Comparison of ENCODE assay signal across 28 mouse cellular contexts in the genomic region with DNA sequence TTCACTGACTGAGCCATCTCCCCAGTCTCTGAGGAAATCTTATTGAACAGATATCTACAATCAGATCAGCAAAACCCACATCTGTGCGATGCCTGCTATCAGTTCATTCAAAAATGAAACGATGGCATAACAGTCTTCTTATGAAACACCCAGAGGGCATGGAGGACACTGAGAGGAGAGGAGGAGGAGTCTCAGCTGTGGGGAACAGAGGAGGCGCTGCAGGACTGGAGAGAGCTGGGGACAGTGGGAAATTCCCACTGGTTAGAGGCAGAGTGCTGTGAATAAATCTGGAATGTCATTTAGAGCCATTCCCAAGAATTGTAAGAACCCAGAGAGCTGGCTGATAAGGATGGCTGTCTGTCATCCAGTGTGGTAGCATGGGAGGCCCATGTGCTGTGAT.
DNase-seq lines count a peak whose midpoint lies in the region; ATAC-seq lines count a peak whose summit lies in the region.
"Had no signal": no experiment of that assay in that cellular context is flagged by ENCODE, and none has a peak within 500 bp of the region (broad histone marks: within the 10 kb centered on the region; RNA-seq: fewer than 3 reads in every experiment).

No protein-coding gene starts in this region.

- no peaks in the 10 kb centered on the region for H3K36me3 ChIP-seq in lung, embryonic 15.5 days
- H3K36me3 ChIP-seq: embryonic facial prominence, embryonic 12.5 days; forebrain, embryonic 12.5 days; G1E; heart, embryonic 12.5 days; hindbrain, embryonic 10.5 days; kidney, embryonic 15.5 days; limb, embryonic 12.5 days; liver, embryonic 13.5 days; midbrain, embryonic 10.5 days had no signal

- WGBS in lung, embryonic 15.5 days: 42% methylated on average over 3 of the region's 3 CpGs

- peak; percentile 74 for ATAC-seq in lung, embryonic 15.5 days (ENCODE audit: borderline replicate concordance, extremely low read depth, low FRiP score, low TSS enrichment)
- ATAC-seq in monocyte, adult 5-6 weeks (replicated peaks; ENCODE audit: insufficient number of reproducible peaks, low FRiP score, low TSS enrichment, poor library complexity, severe bottlenecking): no peak
- ATAC-seq: hindbrain, embryonic 16.5 days; Patski had no signal

- peak overlapping the region; percentile 89 for H3K27ac ChIP-seq in lung, embryonic 15.5 days
- H3K27ac ChIP-seq: embryonic facial prominence, embryonic 12.5 days; forebrain, embryonic 12.5 days; gastrocnemius, adult 2 months; hindbrain, embryonic 10.5 days; kidney, embryonic 15.5 days; limb, embryonic 12.5 days; liver, embryonic 13.5 days; midbrain, embryonic 10.5 days had no signal

- H3K4me1 ChIP-seq in lung, embryonic 15.5 days: peaks cover 8% of the 10 kb centered on the region; the same call in 1 of the 2 replicates
- H3K4me1 ChIP-seq: liver, embryonic 13.5 days had no signal

- H3K4me2 ChIP-seq in lung, embryonic 15.5 days: no peak overlapping the region
- H3K4me2 ChIP-seq: embryonic facial prominence, embryonic 12.5 days; forebrain, embryonic 12.5 days; heart, embryonic 12.5 days; kidney, embryonic 15.5 days; limb, embryonic 12.5 days; liver, embryonic 13.5 days had no signal

- H3K4me3 ChIP-seq in lung, embryonic 15.5 days: no peak overlapping the region
- H3K4me3 ChIP-seq: embryonic facial prominence, embryonic 12.5 days; erythroblast, embryonic 14.5 days; forebrain, embryonic 12.5 days; gastrocnemius, adult 2 months; heart, embryonic 12.5 days; hindbrain, embryonic 10.5 days; kidney, embryonic 15.5 days; limb, embryonic 12.5 days; liver, embryonic 13.5 days; midbrain, embryonic 10.5 days had no signal

- H3K27me3 ChIP-seq in lung, embryonic 15.5 days: no peaks in the 10 kb centered on the region
- H3K27me3 ChIP-seq: CH12.LX; embryonic facial prominence, embryonic 12.5 days; forebrain, embryonic 12.5 days; kidney, embryonic 15.5 days; limb, embryonic 12.5 days; liver, embryonic 13.5 days; Patski had no signal

- peak; percentile 49 for DNase-seq in heart, adult 11 months
- DNase-seq in heart, adult 18-20 months: no peak
- peak; percentile 17 for DNase-seq in R1 (ENCODE audit: low read depth, low spot score)
- DNase-seq in lung, postnatal 36 days: peak; percentile 66
- no peak for DNase-seq in frontal cortex, postnatal 14 days (ENCODE audit: low spot score in 2 of 2)
- DNase-seq: B cell, adult 2 months; cerebellum, adult 18-20 months; cerebellum, postnatal 14 days; gastrocnemius, adult 2 months; heart, postnatal 10 days; kidney, postnatal 36 days; layer of hippocampus, postnatal 36 days; liver, embryonic 13.5 days; thymus, postnatal 25 days had no signal

- H3K9ac ChIP-seq in lung, embryonic 15.5 days: no peak overlapping the region
- H3K9ac ChIP-seq: embryonic facial prominence, embryonic 12.5 days; forebrain, embryonic 12.5 days; heart, embryonic 12.5 days; kidney, embryonic 15.5 days; limb, embryonic 12.5 days; liver, embryonic 13.5 days had no signal

- H3K9me3 ChIP-seq in lung, embryonic 15.5 days: no peaks in the 10 kb centered on the region
- H3K9me3 ChIP-seq: embryonic facial prominence, embryonic 12.5 days; forebrain, embryonic 12.5 days; heart, embryonic 12.5 days; hindbrain, embryonic 10.5 days; kidney, embryonic 15.5 days; limb, embryonic 12.5 days; liver, embryonic 13.5 days; midbrain, embryonic 10.5 days had no signal

Comparison
In these comparisons a context has a peak if more than half of its experiments do, and no peak if none do; other contexts are left out.
1. DNase-seq: peak in heart, adult 11 months (single experiment), R1 (single experiment) and lung, postnatal 36 days (single experiment); none in heart, adult 18-20 months (0 of 2) and frontal cortex, postnatal 14 days (0 of 2).